Mouse (Mus musculus) thymus, postnatal 10 days (tissue): ENCODE data around the gene Prss33.
A peak's percentile ranks its signal among the peaks of the same experiment; 100 is the strongest.

Source experiments
- DNase-seq, 2 experiments: peaks; one replicate each; pipeline ENCODE4 v3.0.0; 2021; ENCODE audit warnings: low spot score in 2 of 2

Prss33 gene

DNA sequence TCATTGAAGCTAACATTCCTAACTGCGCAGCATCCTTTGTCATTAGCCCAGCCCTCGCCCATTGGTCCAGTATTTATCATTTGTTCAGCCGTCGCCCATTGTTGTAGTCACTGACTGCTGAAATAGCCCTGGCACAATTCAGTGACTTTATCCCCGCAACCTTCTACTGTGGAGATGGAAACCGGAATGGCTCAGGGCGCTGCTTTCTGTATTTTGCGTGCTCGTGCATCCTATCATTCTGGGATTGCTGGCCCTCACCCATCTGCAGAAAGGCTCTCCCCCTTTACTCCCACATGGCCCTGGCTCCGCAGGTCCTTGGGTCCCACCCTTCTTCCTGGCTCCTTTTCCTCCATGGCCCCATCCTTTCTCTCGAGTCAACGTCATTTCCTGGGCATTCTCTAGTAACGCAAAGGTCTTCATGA is 49.3 kb downstream of the Prss33 start:
- DNase-seq, result no peak

DNA sequence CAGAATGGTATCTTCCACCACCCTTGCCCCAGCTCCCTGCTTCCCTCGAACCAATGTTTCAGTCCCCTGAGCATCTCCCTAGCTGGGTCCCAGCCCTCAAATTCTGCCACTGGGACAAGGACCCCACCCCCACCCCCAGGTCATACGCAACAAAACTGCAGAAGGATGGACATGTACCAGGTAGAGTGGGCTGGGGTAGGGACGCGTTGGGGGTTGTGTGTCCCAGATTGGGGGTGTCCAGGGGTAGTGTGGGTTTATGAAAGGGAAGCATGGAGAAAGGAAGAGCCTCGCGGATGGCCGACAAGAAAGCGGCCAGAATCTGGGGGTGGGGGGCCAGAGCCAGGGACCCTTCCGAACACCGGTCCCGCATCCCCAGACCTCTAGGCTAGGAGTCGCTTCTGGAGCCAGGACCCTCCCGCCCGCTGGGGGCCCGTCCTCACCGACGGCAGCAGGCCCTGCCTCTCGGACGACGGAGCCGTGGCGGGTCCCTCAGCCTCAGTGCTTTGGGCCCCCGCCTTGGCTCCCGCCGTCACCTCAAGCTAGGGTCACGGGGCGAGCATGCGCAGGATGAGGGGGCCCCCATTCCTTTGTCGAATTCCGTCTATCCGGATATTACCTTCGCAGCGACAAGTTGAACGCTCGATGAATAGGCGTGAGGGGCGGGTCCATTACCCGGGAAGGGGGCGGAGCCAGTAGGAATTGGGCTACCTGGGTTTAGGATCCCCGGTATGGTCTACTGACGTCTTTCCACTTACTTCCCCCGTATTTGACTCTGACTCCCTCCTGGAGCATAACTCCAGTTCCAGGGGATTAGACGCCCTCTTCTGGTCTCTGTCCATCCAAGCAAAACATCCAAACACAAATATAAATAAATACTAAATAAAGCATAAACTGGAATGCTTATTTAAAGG is 50.0 kb downstream of the Prss33 start, which contains the start of gene Flywch2:
TSS of gene Flywch2 (minus strand) at position 521 of the 911 bp plus-strand sequence.
- DNase-seq, result peak; percentile 57 to 64

DNA sequence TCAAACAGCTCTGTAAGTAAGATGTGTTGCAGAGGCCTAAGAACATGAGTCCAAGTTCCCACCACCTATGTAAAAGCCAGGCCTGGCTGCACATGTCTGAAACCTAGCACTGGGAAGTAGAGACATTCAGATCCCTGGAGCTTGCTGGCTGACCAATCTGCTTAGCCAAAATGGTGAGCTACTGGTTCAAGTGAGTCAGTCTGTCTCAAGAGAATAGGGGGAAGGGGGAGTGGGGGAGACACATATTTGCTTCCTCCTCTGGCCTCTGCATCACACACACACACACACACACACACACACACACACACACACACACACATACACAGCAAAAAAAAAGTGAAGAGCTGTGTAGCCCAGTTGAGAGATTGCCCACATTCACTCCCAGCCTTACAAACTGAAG is 52.5 kb downstream of the Prss33 start:
- no peak for DNase-seq
